Mouse (Mus musculus) liver, embryonic 14.5 days (tissue): ENCODE results near the gene Fbxl4.

Experiments
- CTCF ChIP-seq: IDR thresholded peaks from 2 replicates; pipeline ENCODE4 v1.5.1; 2016; ENCODE audit warnings: antibody characterized with exemption, low read depth, control low read depth
- EP300 ChIP-seq: IDR thresholded peaks from 2 replicates; pipeline ENCODE4 v1.6.1; 2016; ENCODE audit warnings: antibody characterized with exemption, low read depth

- TF ChIP-seq CTCF (no peak), EP300 (no peak)
These were observed 32.7 kb downstream of the Fbxl4 start for GRCm38 (mm10) chr4:22390045-22390444.
